Mouse (Mus musculus) left cerebral cortex, postnatal 10 days (tissue): Measurements from ENCODE around the gene Fam181b. TPM values are rescaled to one million over a fixed set of nuclear protein-coding genes. Genes with fewer than 3 reads are reported as not detected.

Experiments used
- DNase-seq, 2 experiments: peaks; one replicate each; pipeline ENCODE4 v3.0.0; 2021 to 2022; ENCODE audit warnings: low spot score in 2 of 2, mixed read lengths in 1 of 2; ENCODE audit errors: extremely low spot score in 1 of 2
- intact Hi-C: fragments of 180-260 bp; cut with DNase I; formaldehyde crosslinking; loops from one replicate; pipeline ENCODE4 v1.15.1; 2025
- total RNA-seq, 2 experiments: library from RNA; stranded (reverse); gene quantifications; 2 replicates each; pipeline ENCODE4 v1.2.3; 2021

The Fam181b gene
- total RNA-seq, 2 experiments from 2014 or later: 16.7 to 19.0 TPM

GRCm38 (mm10) chr7:93111056-93111455 is 31.4 kb downstream of the Fam181b start:
- DNase-seq: no peak
- intact Hi-C loops: no loop called here

GRCm38 (mm10) chr7:93117561-93117960 is 37.9 kb downstream of the Fam181b start:
- no peak for DNase-seq
- intact Hi-C loops: no loop called here

- no peak for DNase-seq
- intact Hi-C loops: no loop called here
These were observed 44.3 kb downstream of the Fam181b start for GRCm38 (mm10) chr7:93123936-93124335.

Other genes starting within 250 kb of the Fam181b start
- 1 to 10 TPM; 1.5 to 2.3 TPM for gene Ddias, start 205.6 kb upstream of the Fam181b start, total RNA-seq
- gene Prcp, start 205.4 kb upstream of the Fam181b start, total RNA-seq: 10 to 100 TPM; 13.9 TPM